Mouse (Mus musculus): Measurements from ENCODE around the gene Lmo4. TPM values are rescaled to one million over a fixed set of nuclear protein-coding genes. Genes with fewer than 3 reads are reported as not detected.

Gene Lmo4
- polyA plus RNA-seq, 1 experiment from 2014 or later: 76.8 TPM

- no peak for ATAC-seq (ENCODE audit: insufficient read depth, low FRiP score)
- no peaks in the 10 kb centered on the region for H3K9me3 ChIP-seq (replicated peaks; ENCODE audit: control insufficient read depth, low read length)
- no peaks in the 10 kb centered on the region for H3K36me3 ChIP-seq (ENCODE audit: control insufficient read depth, insufficient read depth, low read length)
- H3K27me3 ChIP-seq (ENCODE audit: control insufficient read depth, insufficient read depth, low read length): no peaks in the 10 kb centered on the region
- H3K9ac ChIP-seq (ENCODE audit: low read length): no peak overlapping the region
- no peak overlapping the region for H3K4me2 ChIP-seq (ENCODE audit: low read depth, low read length)
- 91% methylated on average over 8 of the region's 8 CpGs for WGBS
- no peak overlapping the region for H3K27ac ChIP-seq (ENCODE audit: low read length)
- no peaks in the 10 kb centered on the region for H3K4me1 ChIP-seq (ENCODE audit: control insufficient read depth, insufficient read depth, low read length)
- no peak overlapping the region for H3K4me3 ChIP-seq (replicated peaks; ENCODE audit: low read length)
Observed at GRCm38 (mm10) chr3:144141786-144142185, 63.2 kb downstream of the Lmo4 start.

GRCm38 (mm10) chr3:144140816-144141215 is 64.2 kb downstream of the Lmo4 start:
- Histone ChIP-seq H3K9me3 (replicated peaks; ENCODE audit: control insufficient read depth, low read length) (no peaks in the 10 kb centered on the region), H3K9ac (ENCODE audit: low read length) (no peak overlapping the region), H3K4me2 (ENCODE audit: low read depth, low read length) (no peak overlapping the region), H3K4me1 (ENCODE audit: control insufficient read depth, insufficient read depth, low read length) (no peaks in the 10 kb centered on the region), H3K36me3 (ENCODE audit: control insufficient read depth, insufficient read depth, low read length) (no peaks in the 10 kb centered on the region), H3K27me3 (ENCODE audit: control insufficient read depth, insufficient read depth, low read length) (no peaks in the 10 kb centered on the region), H3K4me3 (replicated peaks; ENCODE audit: low read length) (no peak overlapping the region), H3K27ac (ENCODE audit: low read length) (no peak overlapping the region)
- WGBS: 91% methylated on average over 5 of the region's 5 CpGs
- no peak for ATAC-seq (ENCODE audit: insufficient read depth, low FRiP score)

- no peak overlapping the region for H3K27ac ChIP-seq (ENCODE audit: low read length)
- no peak overlapping the region for H3K9ac ChIP-seq (ENCODE audit: low read length)
- no peaks in the 10 kb centered on the region for H3K9me3 ChIP-seq (replicated peaks; ENCODE audit: control insufficient read depth, low read length)
- ATAC-seq (ENCODE audit: insufficient read depth, low FRiP score): no peak
- H3K27me3 ChIP-seq (ENCODE audit: control insufficient read depth, insufficient read depth, low read length): no peaks in the 10 kb centered on the region
- WGBS: 96% methylated on average over 3 of the region's 3 CpGs
- H3K4me3 ChIP-seq (replicated peaks; ENCODE audit: low read length): no peak overlapping the region
- H3K4me2 ChIP-seq (ENCODE audit: low read depth, low read length): no peak overlapping the region
- H3K36me3 ChIP-seq (ENCODE audit: control insufficient read depth, insufficient read depth, low read length): no peaks in the 10 kb centered on the region
- H3K4me1 ChIP-seq (ENCODE audit: control insufficient read depth, insufficient read depth, low read length): no peaks in the 10 kb centered on the region
Observed at GRCm38 (mm10) chr3:144138659-144139058, 66.4 kb downstream of the Lmo4 start.

All from stomach, embryonic 16.5 days (tissue).